Mouse (Mus musculus) megakaryocyte, adult 5-6 weeks (primary cell): ENCODE results near the gene Xxylt1. TPM values are rescaled to one million over a fixed set of nuclear protein-coding genes. Genes with fewer than 3 reads are reported as not detected.

Experiments
- ATAC-seq: 2 replicates; pipeline ENCODE4 v1.8.0; 2016; ENCODE audit warnings: mild to moderate bottlenecking, inconsistent platforms; ENCODE audit not compliant: poor library complexity, severe bottlenecking
- total RNA-seq, 2 experiments: library from RNA; stranded (forward) in 1 of 2; stranded (reverse) in 1 of 2; fragments of 153-499, 151-499 nt in 1 of 2; fragments of 221-1000, 200-1000 nt in 1 of 2; gene quantifications; 2 replicates each; pipeline versions ENCODE4 v1.2.3 to v1.2.4; 2015 to 2017

Xxylt1 gene
- total RNA-seq, 2 experiments from 2014 or later = 5.1 to 9.8 TPM

GRCm38 (mm10) chr16:30928076-30928750 lies 153.0 kb downstream of the Xxylt1 start:
- ATAC-seq = no peak

- ATAC-seq = no peak
Measured at GRCm38 (mm10) chr16:30925496-30925895, 155.7 kb downstream of the Xxylt1 start.

DNA sequence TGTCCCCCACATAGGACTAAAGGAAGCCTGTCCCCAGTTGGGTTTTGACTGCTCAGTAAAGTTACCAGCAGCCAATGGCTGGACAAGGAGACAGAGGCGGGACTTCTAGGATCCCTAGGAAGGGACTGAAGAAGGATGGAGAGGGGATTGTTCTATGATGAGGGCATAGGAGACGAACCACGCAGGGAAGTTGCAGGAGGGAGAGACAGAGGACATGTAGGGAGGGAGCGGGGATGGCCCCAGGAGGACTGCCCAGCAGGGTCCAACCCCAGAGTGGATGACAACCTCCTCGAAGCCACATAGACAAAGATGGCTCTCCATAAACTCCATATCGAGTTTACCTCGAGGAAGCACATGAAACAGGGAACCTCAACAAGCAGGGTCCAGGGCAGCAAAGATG lies 157.3 kb downstream of the Xxylt1 start:
- ATAC-seq = no peak

DNA sequence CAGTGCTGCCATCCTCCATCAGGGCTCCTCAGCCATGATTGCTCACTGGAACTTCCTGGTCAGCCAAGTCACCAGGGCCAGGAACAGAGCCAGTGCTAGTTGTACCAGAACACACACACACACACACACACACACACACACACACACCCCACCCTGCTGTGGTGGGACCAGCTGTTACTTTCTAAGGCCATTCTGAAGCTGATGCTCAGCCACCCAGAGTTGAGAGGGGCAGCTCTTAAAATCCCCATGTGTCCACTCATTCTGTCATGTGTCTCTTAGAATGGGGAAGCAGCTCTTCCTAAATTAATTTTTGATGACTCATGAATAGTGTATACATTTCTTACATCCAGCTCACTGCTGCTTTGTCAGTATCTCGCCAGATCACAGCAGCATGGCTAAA lies 158.7 kb downstream of the Xxylt1 start:
- ATAC-seq = peak; percentile 72

DNA sequence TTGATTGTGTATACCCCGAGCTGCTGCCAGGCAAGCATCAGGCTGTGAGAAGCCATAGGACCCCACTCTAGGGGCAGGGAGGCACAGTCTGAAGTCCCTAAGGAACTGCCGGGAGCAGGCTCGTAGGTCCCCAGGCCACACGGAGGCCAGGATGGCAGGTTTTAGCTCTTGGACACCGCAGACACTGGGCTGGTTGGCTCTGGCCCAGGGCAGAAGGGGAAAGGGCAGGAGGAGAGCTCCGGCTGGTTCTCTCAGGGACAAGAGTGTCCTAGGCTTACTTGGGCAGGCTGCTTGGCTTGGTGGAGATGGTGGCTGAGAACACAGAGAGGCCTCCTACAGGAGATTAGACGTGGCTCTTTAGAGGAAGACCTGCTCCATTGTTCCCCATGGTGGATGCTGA lies 162.4 kb downstream of the Xxylt1 start:
- no peak for ATAC-seq

- ATAC-seq = no peak
Measured at GRCm38 (mm10) chr16:30916931-30917330, 164.3 kb downstream of the Xxylt1 start.

GRCm38 (mm10) chr16:30915611-30916220 lies 165.5 kb downstream of the Xxylt1 start:
- ATAC-seq = no peak

Other genes starting within 250 kb of the Xxylt1 start
- 60.7 and 61.6 TPM in 2 replicates for gene Acap2, start 119.8 kb upstream of the Xxylt1 start, total RNA-seq (2015)
- 90.0 and 98.9 TPM in 2 replicates for gene Acap2, start 119.8 kb upstream of the Xxylt1 start, total RNA-seq (2017)
- 85.4 and 90.2 TPM in 2 replicates for gene Ppp1r2, start 193.8 kb upstream of the Xxylt1 start, total RNA-seq (2015)
- 58.6 and 59.5 TPM in 2 replicates for gene Ppp1r2, start 193.8 kb upstream of the Xxylt1 start, total RNA-seq (2017)
- gene Apod, start 233.4 kb upstream of the Xxylt1 start, total RNA-seq (2015) = 0.33 and 1.3 TPM in 2 replicates
- 0.33 and 0.53 TPM in 2 replicates for gene Apod, start 233.4 kb upstream of the Xxylt1 start, total RNA-seq (2017)